Mouse (Mus musculus): ENCODE data around the gene Psmd8.
"Not testable (repeated sequence)": the region's sequence is repeated elsewhere in the genome, so short reads cannot be mapped to it uniquely, and the experiment has no call there.

Psmd8 gene

GRCm38 (mm10) chr7:29180077-29180853 lies at the start of gene Psmd8:
Psmd8 (minus strand) TSS chr7:29180701.
- DNase-seq (ENCODE audit: inconsistent age in 2 of 2, low spot score in 1 of 2), result peak; percentile 98

GRCm38 (mm10) chr7:29228202-29228601 lies 47.7 kb upstream of the Psmd8 start:
- no peak for DNase-seq (ENCODE audit: inconsistent age in 2 of 2, low spot score in 1 of 2)

- no peak for DNase-seq (ENCODE audit: inconsistent age in 2 of 2, low spot score in 1 of 2)
Observed at GRCm38 (mm10) chr7:29225520-29225919, 45.0 kb upstream of the Psmd8 start.

- no peak for DNase-seq (ENCODE audit: inconsistent age in 2 of 2, low spot score in 1 of 2)
Observed at GRCm38 (mm10) chr7:29224756-29225394, 44.4 kb upstream of the Psmd8 start.

- no peak for DNase-seq (ENCODE audit: inconsistent age in 2 of 2, low spot score in 1 of 2)
Observed at GRCm38 (mm10) chr7:29214846-29215245, 34.3 kb upstream of the Psmd8 start.

GRCm38 (mm10) chr7:29214236-29214635 lies 33.7 kb upstream of the Psmd8 start:
- DNase-seq (ENCODE audit: inconsistent age in 2 of 2, low spot score in 1 of 2), result no peak

GRCm38 (mm10) chr7:29213675-29214082 lies 33.2 kb upstream of the Psmd8 start, which contains the start of gene Catsperg1:
Catsperg1 (minus strand) TSS chr7:29214035.
- no peak for DNase-seq (ENCODE audit: inconsistent age in 2 of 2, low spot score in 1 of 2)

- not testable (repeated sequence) for DNase-seq (ENCODE audit: inconsistent age in 2 of 2, low spot score in 1 of 2)
Observed at GRCm38 (mm10) chr7:29212775-29213560, 32.5 kb upstream of the Psmd8 start.

- peak in 1 of 2 experiments; percentile 39 for DNase-seq (ENCODE audit: inconsistent age in 2 of 2, low spot score in 1 of 2)
Observed at GRCm38 (mm10) chr7:29212199-29212765, 31.8 kb upstream of the Psmd8 start.

- peak; percentile 88 to 97 for DNase-seq (ENCODE audit: inconsistent age in 2 of 2, low spot score in 1 of 2)
Observed at GRCm38 (mm10) chr7:29211415-29212198, 31.1 kb upstream of the Psmd8 start.

GRCm38 (mm10) chr7:29211013-29211412 lies 30.5 kb upstream of the Psmd8 start:
- DNase-seq (ENCODE audit: inconsistent age in 2 of 2, low spot score in 1 of 2), result not testable (repeated sequence)

- no peak for DNase-seq (ENCODE audit: inconsistent age in 2 of 2, low spot score in 1 of 2)
Observed at GRCm38 (mm10) chr7:29202577-29202976, 22.1 kb upstream of the Psmd8 start.

GRCm38 (mm10) chr7:29194230-29194629 lies 13.7 kb upstream of the Psmd8 start:
- not testable (repeated sequence) for DNase-seq (ENCODE audit: inconsistent age in 2 of 2, low spot score in 1 of 2)

- not testable (repeated sequence) for DNase-seq (ENCODE audit: inconsistent age in 2 of 2, low spot score in 1 of 2)
Observed at GRCm38 (mm10) chr7:29181323-29181722, 822 bp upstream of the Psmd8 start.

- no peak for DNase-seq (ENCODE audit: inconsistent age in 2 of 2, low spot score in 1 of 2)
Observed at GRCm38 (mm10) chr7:29180854-29181236, 344 bp upstream of the Psmd8 start.

- no peak for DNase-seq (ENCODE audit: inconsistent age in 2 of 2, low spot score in 1 of 2)
Observed at GRCm38 (mm10) chr7:29179323-29179722, 1.2 kb downstream of the Psmd8 start.

- peak in 1 of 2 experiments; percentile 49 for DNase-seq (ENCODE audit: inconsistent age in 2 of 2, low spot score in 1 of 2)
Observed at GRCm38 (mm10) chr7:29178106-29178505, 2.4 kb downstream of the Psmd8 start.

GRCm38 (mm10) chr7:29172390-29173016 lies 8.0 kb downstream of the Psmd8 start:
- DNase-seq (ENCODE audit: inconsistent age in 2 of 2, low spot score in 1 of 2), result peak in 1 of 2 experiments; percentile 21

- DNase-seq (ENCODE audit: inconsistent age in 2 of 2, low spot score in 1 of 2), result peak; percentile 32 to 51
Observed at GRCm38 (mm10) chr7:29171562-29172097, 8.9 kb downstream of the Psmd8 start.

All from adrenal gland, adult (tissue).